Mouse (Mus musculus) CH12.LX (cell line): ENCODE measurements around the gene Gm12216. TPM values are rescaled to one million over a fixed set of nuclear protein-coding genes. Genes with fewer than 3 reads are reported as not detected.

ENCODE experiments used
- DNase-seq: peaks from one replicate; pipeline ENCODE4 v3.0.0-alpha.2; 2013; ENCODE audit errors: extremely low read depth
- H3K27ac ChIP-seq: 2 replicates; pipeline ENCODE4 v1.5.1; 2012; ENCODE audit warnings: low read depth, mild to moderate bottlenecking, control low read depth, moderate library complexity; ENCODE audit not compliant: insufficient read depth
- H3K27me3 ChIP-seq: replicated peaks from 2 replicates; pipeline ENCODE3; 2012; ENCODE audit warnings: inconsistent platforms
- H3K36me3 ChIP-seq, 2 experiments: replicated peaks in 1 of 2; 2 replicates each; pipeline versions ENCODE3 to v1.6.1; 2012; ENCODE audit warnings: inconsistent platforms in 1 of 2, low read length in 1 of 2, mild to moderate bottlenecking in 1 of 2, mixed read lengths in 1 of 2, moderate library complexity in 1 of 2; ENCODE audit not compliant: control insufficient read depth in 1 of 2, insufficient read depth in 1 of 2
- H3K4me1 ChIP-seq, 2 experiments: 2 replicates each; pipeline ENCODE4 v1.6.1; 2012; ENCODE audit warnings: inconsistent platforms in 1 of 2, moderate library complexity in 1 of 2; ENCODE audit not compliant: insufficient read depth in 2 of 2, control insufficient read depth in 1 of 2
- H3K4me2 ChIP-seq: 2 replicates; pipeline ENCODE4 v1.6.1; 2012; ENCODE audit warnings: low read depth, mild to moderate bottlenecking, control low read depth; ENCODE audit not compliant: poor library complexity, insufficient read depth, severe bottlenecking
- H3K4me3 ChIP-seq, 3 experiments: fragments of 150-350 bp in 1 of 3; sonication (generic) in 1 of 3; replicated peaks in 1 of 3; 2 replicates each; pipeline versions ENCODE3 to v1.5.1; 2011 to 2012; ENCODE audit warnings: low read depth in 2 of 3, low read length in 2 of 3, mild to moderate bottlenecking in 2 of 3, moderate library complexity in 2 of 3, control low read depth in 1 of 3, improper control_type of control experiment in 1 of 3, inconsistent platforms in 1 of 3, mixed read lengths in 1 of 3; ENCODE audit not compliant: poor library complexity in 1 of 3
- H3K79me2 ChIP-seq: replicated peaks from 2 replicates; pipeline ENCODE4 v1.6.1; 2012; ENCODE audit warnings: mild to moderate bottlenecking, moderate library complexity; ENCODE audit not compliant: control insufficient read depth, poor library complexity, insufficient read depth, severe bottlenecking; ENCODE audit errors: extremely low read depth
- H3K9ac ChIP-seq: 2 replicates; pipeline ENCODE4 v1.6.1; 2012; ENCODE audit warnings: low read depth, mild to moderate bottlenecking, control low read depth, moderate library complexity; ENCODE audit not compliant: insufficient read depth
- H3K9me3 ChIP-seq: replicated peaks from 2 replicates; pipeline ENCODE3; 2012; ENCODE audit warnings: low read length, inconsistent platforms, mixed read lengths
- BHLHE40 ChIP-seq: IDR thresholded peaks from 2 replicates; pipeline ENCODE4 v1.6.1; 2011; ENCODE audit warnings: mild to moderate bottlenecking, low read depth, low read length, improper control_type of control experiment
- CHD1 ChIP-seq: IDR thresholded peaks from 2 replicates; pipeline ENCODE4 v1.6.1; 2012; ENCODE audit warnings: low read depth, low read length, improper control_type of control experiment, inconsistent platforms
- CHD2 ChIP-seq: IDR thresholded peaks from 2 replicates; pipeline ENCODE4 v1.6.1; 2011; ENCODE audit warnings: low read length, improper control_type of control experiment
- CTCF ChIP-seq, 2 experiments: IDR thresholded peaks in 1 of 2; conservative IDR thresholded peaks in 1 of 2; 2 replicates each; pipeline ENCODE4 v1.5.1; 2011 to 2012; ENCODE audit warnings: low read depth in 2 of 2, low read length in 2 of 2, improper control_type of control experiment in 1 of 2, inconsistent platforms in 1 of 2, mild to moderate bottlenecking in 1 of 2, moderate library complexity in 1 of 2
- E2F4 ChIP-seq: IDR thresholded peaks from 2 replicates; pipeline ENCODE4 v1.6.1; 2011; ENCODE audit warnings: low read depth, low read length, improper control_type of control experiment; ENCODE audit not compliant: insufficient replicate concordance
- ELF1 ChIP-seq: IDR thresholded peaks from 2 replicates; pipeline ENCODE4 v1.6.1; 2014; ENCODE audit warnings: low read depth, mild to moderate bottlenecking, inconsistent platforms, low read length, improper control_type of control experiment
- EP300 ChIP-seq: IDR thresholded peaks from 2 replicates; pipeline ENCODE4 v1.6.1; 2011; ENCODE audit warnings: low read length, improper control_type of control experiment
- ETS1 ChIP-seq: conservative IDR thresholded peaks from 2 replicates; pipeline ENCODE4 v1.6.1; 2012; ENCODE audit warnings: low read depth, mild to moderate bottlenecking, inconsistent platforms, low read length, improper control_type of control experiment, moderate library complexity
- GABPA ChIP-seq: IDR thresholded peaks from 2 replicates; pipeline ENCODE4 v1.6.1; 2012; ENCODE audit warnings: low read depth, low read length, improper control_type of control experiment, inconsistent platforms; ENCODE audit not compliant: insufficient replicate concordance
- HCFC1 ChIP-seq: IDR thresholded peaks from 2 replicates; pipeline ENCODE4 v1.6.1; 2012; ENCODE audit warnings: low read depth, mild to moderate bottlenecking, inconsistent platforms, low read length, improper control_type of control experiment
- IRF4 ChIP-seq: IDR thresholded peaks from 2 replicates; pipeline ENCODE4 v1.6.1; 2014; ENCODE audit warnings: low read depth, mild to moderate bottlenecking, inconsistent platforms, low read length, improper control_type of control experiment
- JUN ChIP-seq: IDR thresholded peaks from 2 replicates; pipeline ENCODE4 v1.6.1; 2011; ENCODE audit warnings: low read depth, mild to moderate bottlenecking, low read length, improper control_type of control experiment, moderate library complexity; ENCODE audit not compliant: insufficient read depth
- JUND ChIP-seq: conservative IDR thresholded peaks from 2 replicates; pipeline ENCODE4 v1.6.1; 2011; ENCODE audit warnings: low read depth, low read length, improper control_type of control experiment
- KAT2A ChIP-seq: IDR thresholded peaks from 2 replicates; pipeline ENCODE4 v1.6.1; 2012; ENCODE audit warnings: low read length, improper control_type of control experiment, inconsistent platforms; ENCODE audit not compliant: insufficient replicate concordance
- MAFK ChIP-seq: IDR thresholded peaks from 2 replicates; pipeline ENCODE4 v1.6.1; 2011; ENCODE audit warnings: low read length, improper control_type of control experiment; ENCODE audit not compliant: insufficient replicate concordance
- MAX ChIP-seq: IDR thresholded peaks from 2 replicates; pipeline ENCODE4 v1.6.1; 2011; ENCODE audit warnings: low read length, improper control_type of control experiment
- MAZ ChIP-seq: IDR thresholded peaks from 2 replicates; pipeline ENCODE4 v1.6.1; 2012; ENCODE audit warnings: low read depth, mild to moderate bottlenecking, inconsistent platforms, low read length, improper control_type of control experiment, moderate library complexity
- MEF2A ChIP-seq: IDR thresholded peaks from 2 replicates; pipeline ENCODE4 v1.6.1; 2014; ENCODE audit warnings: low read depth, mild to moderate bottlenecking, inconsistent platforms, low read length, improper control_type of control experiment, borderline replicate concordance
- MXI1 ChIP-seq: IDR thresholded peaks from 2 replicates; pipeline ENCODE4 v1.6.1; 2011; ENCODE audit warnings: mild to moderate bottlenecking, low read depth, low read length, improper control_type of control experiment
- MYC ChIP-seq: IDR thresholded peaks from 2 replicates; pipeline ENCODE4 v1.6.1; 2011; ENCODE audit warnings: low read depth, mild to moderate bottlenecking, improper control_type of control experiment, low read length
- NELFE ChIP-seq: IDR thresholded peaks from 2 replicates; pipeline ENCODE4 v1.6.1; 2011; ENCODE audit warnings: low read depth, low read length, improper control_type of control experiment
- NRF1 ChIP-seq: IDR thresholded peaks from 2 replicates; pipeline ENCODE4 v1.6.1; 2014; ENCODE audit warnings: low read depth, mild to moderate bottlenecking, inconsistent platforms, low read length, improper control_type of control experiment, moderate library complexity
- PAX5 ChIP-seq: IDR thresholded peaks from 2 replicates; pipeline ENCODE4 v1.6.1; 2012; ENCODE audit warnings: low read length, inconsistent platforms, mixed read lengths
- POLR2A ChIP-seq: IDR thresholded peaks from 2 replicates; pipeline ENCODE4 v1.6.1; 2011; ENCODE audit warnings: low read depth, mild to moderate bottlenecking, improper control_type of control experiment, low read length
- POLR2AphosphoS2 ChIP-seq: IDR thresholded peaks from 2 replicates; pipeline ENCODE4 v1.6.1; 2011; ENCODE audit warnings: low read depth, low read length, improper control_type of control experiment
- RAD21 ChIP-seq: IDR thresholded peaks from 2 replicates; pipeline ENCODE4 v1.6.1; 2011; ENCODE audit warnings: low read depth, mild to moderate bottlenecking, low read length, improper control_type of control experiment, moderate library complexity
- RCOR1 ChIP-seq: conservative IDR thresholded peaks from 2 replicates; pipeline ENCODE4 v1.6.1; 2012; ENCODE audit warnings: low read depth, mild to moderate bottlenecking, inconsistent platforms, low read length, improper control_type of control experiment
- SIN3A ChIP-seq: IDR thresholded peaks from 2 replicates; pipeline ENCODE4 v1.6.1; 2012; ENCODE audit warnings: low read length, improper control_type of control experiment, inconsistent platforms
- SMC3 ChIP-seq: IDR thresholded peaks from 2 replicates; pipeline ENCODE4 v1.6.1; 2011; ENCODE audit warnings: low read depth, low read length, improper control_type of control experiment
- TBP ChIP-seq: conservative IDR thresholded peaks from 2 replicates; pipeline ENCODE4 v1.6.1; 2011; ENCODE audit warnings: low read depth, low read length, improper control_type of control experiment
- TCF12 ChIP-seq: IDR thresholded peaks from 2 replicates; pipeline ENCODE4 v1.6.1; 2014; ENCODE audit warnings: low read depth, mild to moderate bottlenecking, inconsistent platforms, low read length, improper control_type of control experiment
- UBTF ChIP-seq: IDR thresholded peaks from 2 replicates; pipeline ENCODE4 v1.6.1; 2012; ENCODE audit warnings: low read depth, mild to moderate bottlenecking, inconsistent platforms, low read length, improper control_type of control experiment, moderate library complexity
- USF1 ChIP-seq: IDR thresholded peaks from 2 replicates; pipeline ENCODE4 v1.6.1; 2014; ENCODE audit warnings: low read depth, mild to moderate bottlenecking, inconsistent platforms, low read length, improper control_type of control experiment
- USF2 ChIP-seq: conservative IDR thresholded peaks from 2 replicates; pipeline ENCODE4 v1.6.1; 2011; ENCODE audit warnings: low read depth, low read length, improper control_type of control experiment
- ZC3H11A ChIP-seq: IDR thresholded peaks from 2 replicates; pipeline ENCODE4 v1.6.1; 2012; ENCODE audit warnings: low read depth, mild to moderate bottlenecking, inconsistent platforms, low read length, improper control_type of control experiment
- ZKSCAN1 ChIP-seq: IDR thresholded peaks from 2 replicates; pipeline ENCODE4 v1.6.1; 2012; ENCODE audit warnings: low read depth, inconsistent platforms, low read length, improper control_type of control experiment, borderline replicate concordance
- ZMIZ1 ChIP-seq: IDR thresholded peaks from 2 replicates; pipeline ENCODE4 v1.6.1; 2012; ENCODE audit warnings: low read depth, mild to moderate bottlenecking, inconsistent platforms, low read length, improper control_type of control experiment
- ZNF384 ChIP-seq: IDR thresholded peaks from 2 replicates; pipeline ENCODE4 v1.6.1; 2012; ENCODE audit warnings: low read depth, low read length, improper control_type of control experiment, inconsistent platforms
- dilution Hi-C: fragments of 300-500 bp; cut with MboI; formaldehyde crosslinking; loops from 2 replicates; pipeline ENCODE4 v1.14.3; 2020; ENCODE audit warnings: low sequenced_read_pairs; ENCODE audit not compliant: extremely low pct_unique_long_range_greater_than_20kb, extremely low pct_ligation_motif_present
- in situ Hi-C: fragments of 300-500 bp; cut with MboI; formaldehyde crosslinking; loops from 3 replicates; pipeline ENCODE4 v1.14.3; 2019; ENCODE audit warnings: low sequenced_read_pairs, low pct_ligation_motif_present, low pct_unique_long_range_greater_than_20kb, mixed read lengths
- polyA plus RNA-seq: library from polyadenylated mRNA; unstranded; fragments of >175 nt; gene quantifications from 2 replicates; pipeline ENCODE4 v1.2.1, GENCODE M21; 2012; ENCODE audit warnings: low read depth; ENCODE audit not compliant: insufficient read length
- total RNA-seq, 2 experiments: library from RNA; depleted of rRNA; stranded (reverse); fragments of 300-350 nt in 1 of 2; fragments of >200 nt in 1 of 2; gene quantifications; 2 replicates each; pipeline ENCODE4 v1.2.3; 2012 to 2014

The Gm12216 gene
- total and polyA plus RNA-seq, 3 experiments: 0.56 to 2.7 (median 0.77) TPM

- peak; percentile 88 for DNase-seq
- dilution Hi-C loops (no loop called here), in situ Hi-C loops (no loop called here)
- H3K4me1 ChIP-seq: peaks cover 40 to 75% of the 10 kb centered on the region in 2 experiments
- H3K27ac ChIP-seq: peak overlapping the region; percentile 30
- no peaks in the 10 kb centered on the region for H3K79me2 ChIP-seq
- 0 out of 2 replicates have a peak overlapping the region, but pooled peaks have one; percentile 6 for H3K9ac ChIP-seq
- H3K4me3 ChIP-seq: no peak overlapping the region
- H3K4me2 ChIP-seq: 0 out of 2 replicates have a peak overlapping the region, but pooled peaks have one; percentile 4
- H3K27me3 ChIP-seq: no peaks in the 10 kb centered on the region
- TF ChIP-seq HCFC1 (0 out of 2 replicates have a peak, but pooled peaks have one; percentile 16), CHD2 (no peak), ZNF384 (peak; percentile 2; the same call in 1 of the 2 replicates), ELF1 (peak; percentile 53; the same call in 1 of the 2 replicates), SIN3A (peak; percentile 73; the same call in 1 of the 2 replicates), BHLHE40 (peak; percentile 75), POLR2AphosphoS2 (no peak), CTCF (conservative IDR thresholded peaks at IDR 0.05 in 1 of 2, IDR thresholded peaks at IDR 0.05 in 1 of 2; ENCODE audit: low read depth in 2 of 2, low read length in 2 of 2) (peak in 1 of 2 experiments; percentile 86; a peak in 2 of 4 replicates), MAZ (no peak), MXI1 (peak; percentile 75; the same call in 1 of the 2 replicates), IRF4 (peak; percentile 88), MYC (peak; percentile 70; the same call in 1 of the 2 replicates), EP300 (peak; percentile 80), ZKSCAN1 (no peak), RAD21 (peak; percentile 97), TBP (peak; percentile 71), PAX5 (no peak), CHD1 (0 out of 2 replicates have a peak, but pooled peaks have one; percentile 39), MEF2A (peak; percentile 82; the same call in 1 of the 2 replicates), POLR2A (peak; percentile 33; the same call in 1 of the 2 replicates), GABPA (no peak), RCOR1 (peak; percentile 25; the same call in 1 of the 2 replicates), USF1 (no peak), MAX (peak; percentile 54; the same call in 1 of the 2 replicates), MAFK (no peak), JUN (no peak), KAT2A (no peak), ETS1 (peak; percentile 52; the same call in 1 of the 2 replicates), TCF12 (peak; percentile 99), UBTF (peak; percentile 90), ZMIZ1 (no peak), ZC3H11A (peak; percentile 78), USF2 (no peak), E2F4 (no peak), NELFE (peak; percentile 48), SMC3 (peak; percentile 95), JUND (no peak), NRF1 (peak; percentile 42; the same call in 1 of the 2 replicates)
- no peaks in the 10 kb centered on the region for H3K9me3 ChIP-seq
- no peaks in the 10 kb centered on the region for H3K36me3 ChIP-seq
Measured at GRCm38 (mm10) chr11:53839147-53839546, 19.9 kb downstream of the Gm12216 start.
